Mouse (Mus musculus): Measurements from ENCODE around the gene Zscan22.

- TF ChIP-seq ZC3H11A (IDR thresholded peaks at IDR 0.05; ENCODE audit: borderline replicate concordance, low read depth, low read length), result no peak
- no peak for TF ChIP-seq MAFK (IDR thresholded peaks at IDR 0.05; ENCODE audit: insufficient read depth, low read depth, low read length)
- no peak; the same call in 1 of the 2 replicates for TF ChIP-seq CHD2 (IDR thresholded peaks at IDR 0.05; ENCODE audit: low read depth, low read length)
- no peak for TF ChIP-seq HCFC1 (IDR thresholded peaks at IDR 0.05; ENCODE audit: borderline replicate concordance, insufficient read depth, low read length)
Measured at GRCm38 (mm10) chr7:12927191-12927680, 29.6 kb downstream of the Zscan22 start, which contains the start of gene Rnf225.

Data from ES-E14 (cell line).